Mouse (Mus musculus): Measurements from ENCODE around the gene Yeats2. TPM values are rescaled to one million over a fixed set of nuclear protein-coding genes. Genes with fewer than 3 reads are reported as not detected.
"Not testable (repeated sequence)": the region's sequence is repeated elsewhere in the genome, so short reads cannot be mapped to it uniquely, and the experiment has no call there.

Yeats2 gene
- total and polyA plus RNA-seq, 3 experiments, result 7.2 to 8.7 (median 7.7) TPM

DNA sequence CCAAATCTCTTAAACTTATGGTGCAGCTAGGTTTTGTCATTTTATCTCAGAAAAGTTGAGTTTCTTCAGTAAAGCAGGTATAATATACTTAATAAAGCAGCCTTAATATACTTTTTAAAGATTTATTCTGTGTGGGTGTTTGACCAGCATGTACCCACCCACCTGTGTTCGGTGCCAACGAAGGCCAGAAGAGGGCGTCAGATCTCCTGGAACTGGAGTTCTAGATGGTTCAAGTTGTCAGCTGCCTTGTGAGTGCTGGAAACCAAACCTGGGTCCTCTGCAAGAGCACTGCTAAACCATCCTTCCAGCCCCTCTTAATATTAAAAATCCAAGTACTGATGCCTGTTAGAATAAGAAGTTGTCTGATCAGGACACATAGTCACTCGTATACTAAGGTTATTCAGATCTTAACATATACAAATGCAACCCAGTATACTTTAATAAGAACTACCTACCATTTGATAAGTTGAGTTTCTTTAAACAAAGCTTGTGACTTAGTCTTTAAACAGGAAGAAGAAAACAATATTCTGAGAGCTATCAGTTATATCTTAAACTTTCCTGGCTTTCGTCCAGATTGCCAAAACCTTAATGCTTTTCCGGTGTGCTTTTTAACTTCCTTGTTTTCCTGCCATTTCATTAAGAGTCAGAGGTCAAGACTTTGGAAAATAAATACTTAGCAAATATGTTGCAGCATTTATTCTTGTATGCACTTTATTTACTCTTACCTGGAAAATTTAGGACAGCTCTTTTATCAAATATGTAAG, 41.8 kb upstream of the Yeats2 start:
- WGBS, result 50% methylated on average over 6 of the region's 6 CpGs
- Histone ChIP-seq H3K9ac (ENCODE audit: low read depth, low read length) (no peak overlapping the region), H3K79me2 (replicated peaks; ENCODE audit: control insufficient read depth, insufficient read depth, low read length) (peaks cover 5% of the 10 kb centered on the region), H3K27ac (peak overlapping the region; percentile 100), H3K4me3 (peak overlapping the region; percentile 100), H3K36me3 (ENCODE audit: control insufficient read depth, insufficient read depth, low read length) (peaks cover 33% of the 10 kb centered on the region), H3K27me3 (ENCODE audit: control insufficient read depth, insufficient read depth, low read length) (no peaks in the 10 kb centered on the region), H3K4me1 (ENCODE audit: control insufficient read depth, insufficient read depth, low read length) (peaks cover 9% of the 10 kb centered on the region)
- intact Hi-C loops (cut with DNase I), result loop anchor here (5.0 to 10.0 kb wide), 5 partner anchors 67 to 374 kb away; partner anchors contain the start of genes Klhl6 and Parl
- TF ChIP-seq EP300 (IDR thresholded peaks at IDR 0.05; ENCODE audit: insufficient read depth, low read depth, low read length) (no peak), POLR2A (IDR thresholded peaks at IDR 0.05; ENCODE audit: insufficient read depth, low read depth, low read length) (no peak), CTCF (IDR thresholded peaks at IDR 0.05) (peak; percentile 42)
- DNase-seq, result peak in 1 of 2 experiments; percentile 38

DNA sequence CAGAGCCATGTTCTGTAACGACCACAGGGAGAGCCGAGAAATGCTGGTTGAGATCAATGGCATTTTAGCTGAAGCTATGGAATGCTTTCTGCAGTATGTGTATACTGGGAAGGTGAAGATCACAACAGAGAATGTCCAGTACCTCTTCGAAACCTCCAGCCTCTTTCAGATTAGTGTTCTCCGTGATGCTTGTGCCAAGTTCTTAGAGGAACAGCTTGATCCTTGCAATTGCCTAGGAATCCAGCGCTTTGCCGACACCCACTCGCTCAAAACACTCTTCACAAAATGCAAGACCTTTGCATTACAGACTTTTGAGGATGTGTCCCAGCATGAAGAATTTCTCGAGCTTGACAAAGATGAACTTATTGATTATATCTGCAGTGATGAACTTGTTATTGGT, 33.9 kb upstream of the Yeats2 start:
- intact Hi-C loops (cut with DNase I), result no loop called here
- H3K79me2 ChIP-seq (replicated peaks; ENCODE audit: control insufficient read depth, insufficient read depth, low read length), result peaks cover 10% of the 10 kb centered on the region
- WGBS, result 65% methylated on average over 8 of the region's 8 CpGs
- TF ChIP-seq CTCF (IDR thresholded peaks at IDR 0.05) (no peak), POLR2A (IDR thresholded peaks at IDR 0.05; ENCODE audit: insufficient read depth, low read depth, low read length) (no peak), EP300 (IDR thresholded peaks at IDR 0.05; ENCODE audit: insufficient read depth, low read depth, low read length) (no peak)
- H3K4me3 ChIP-seq, result no peak overlapping the region
- H3K27me3 ChIP-seq (ENCODE audit: control insufficient read depth, insufficient read depth, low read length), result no peaks in the 10 kb centered on the region
- H3K4me1 ChIP-seq (ENCODE audit: control insufficient read depth, insufficient read depth, low read length), result peaks cover 10% of the 10 kb centered on the region
- peaks cover 69% of the 10 kb centered on the region for H3K36me3 ChIP-seq (ENCODE audit: control insufficient read depth, insufficient read depth, low read length)
- no peak overlapping the region for H3K27ac ChIP-seq
- no peak for DNase-seq
- H3K9ac ChIP-seq (ENCODE audit: low read depth, low read length), result no peak overlapping the region

DNA sequence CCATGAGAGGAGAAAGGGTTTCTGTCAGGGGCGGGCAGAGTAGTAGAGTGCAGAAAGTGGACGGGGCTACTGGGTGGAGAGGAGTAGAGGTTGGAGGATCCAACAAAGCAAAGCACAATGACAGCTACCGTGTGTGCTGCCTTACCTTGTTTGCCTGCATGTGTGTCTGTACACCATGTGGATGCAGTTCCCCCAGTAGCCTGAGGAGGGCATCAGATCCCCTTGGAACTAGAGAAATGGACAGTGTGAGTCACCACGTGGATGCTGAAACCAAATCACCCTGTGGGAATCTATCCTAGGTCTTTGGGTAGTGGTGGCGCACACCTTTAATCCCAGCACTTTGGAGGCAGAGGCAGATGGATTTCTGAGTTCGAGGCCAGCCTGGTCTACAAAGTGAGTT, 31.9 kb upstream of the Yeats2 start:
- Histone ChIP-seq H3K4me1 (ENCODE audit: control insufficient read depth, insufficient read depth, low read length) (peaks cover 13% of the 10 kb centered on the region), H3K27ac (no peak overlapping the region), H3K9ac (ENCODE audit: low read depth, low read length) (no peak overlapping the region), H3K27me3 (ENCODE audit: control insufficient read depth, insufficient read depth, low read length) (no peaks in the 10 kb centered on the region), H3K36me3 (ENCODE audit: control insufficient read depth, insufficient read depth, low read length) (peaks cover 70% of the 10 kb centered on the region), H3K4me3 (no peak overlapping the region), H3K79me2 (replicated peaks; ENCODE audit: control insufficient read depth, insufficient read depth, low read length) (peaks cover 11% of the 10 kb centered on the region)
- intact Hi-C loops (cut with DNase I), result no loop called here
- peak; percentile 36 for TF ChIP-seq CTCF (IDR thresholded peaks at IDR 0.05)
- no peak for TF ChIP-seq POLR2A (IDR thresholded peaks at IDR 0.05; ENCODE audit: insufficient read depth, low read depth, low read length)
- 94% methylated on average over 6 of the region's 6 CpGs for WGBS
- no peak for DNase-seq

DNA sequence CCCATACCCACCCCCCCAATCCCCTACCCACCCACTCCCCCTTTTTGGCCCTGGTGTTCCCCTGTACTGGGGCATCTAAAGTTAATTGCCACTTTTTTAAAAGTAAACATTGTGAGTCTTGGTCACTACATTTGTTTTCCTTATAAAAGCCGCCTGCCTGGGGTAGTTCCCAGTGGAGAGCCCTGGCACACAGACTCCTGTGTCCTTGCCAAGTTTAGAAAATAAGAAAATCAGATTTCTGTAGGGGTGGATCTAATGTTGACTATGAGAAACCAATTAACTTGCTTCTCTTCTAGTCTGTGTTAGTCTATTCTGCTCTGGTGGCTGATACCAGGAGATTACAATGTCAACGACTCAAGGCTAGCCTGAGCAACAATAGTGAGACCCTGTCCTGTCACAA, 28.2 kb upstream of the Yeats2 start:
- TF ChIP-seq EP300 (IDR thresholded peaks at IDR 0.05; ENCODE audit: insufficient read depth, low read depth, low read length) (no peak), POLR2A (IDR thresholded peaks at IDR 0.05; ENCODE audit: insufficient read depth, low read depth, low read length) (no peak), CTCF (IDR thresholded peaks at IDR 0.05) (no peak)
- WGBS, result 26% methylated on average over 2 of the region's 2 CpGs
- DNase-seq, result no peak
- Histone ChIP-seq H3K27ac (no peak overlapping the region), H3K4me3 (no peak overlapping the region), H3K9ac (ENCODE audit: low read depth, low read length) (no peak overlapping the region), H3K4me1 (ENCODE audit: control insufficient read depth, insufficient read depth, low read length) (peaks cover 10% of the 10 kb centered on the region), H3K79me2 (replicated peaks; ENCODE audit: control insufficient read depth, insufficient read depth, low read length) (peaks cover 5% of the 10 kb centered on the region; the same call in 1 of the 2 replicates), H3K36me3 (ENCODE audit: control insufficient read depth, insufficient read depth, low read length) (peaks cover 79% of the 10 kb centered on the region), H3K27me3 (ENCODE audit: control insufficient read depth, insufficient read depth, low read length) (no peaks in the 10 kb centered on the region)
- intact Hi-C loops (cut with DNase I), result loop anchor here (10.0 kb wide), 1 partner anchor 312 kb away; the partner anchor contains the start of gene Abcc5

DNA sequence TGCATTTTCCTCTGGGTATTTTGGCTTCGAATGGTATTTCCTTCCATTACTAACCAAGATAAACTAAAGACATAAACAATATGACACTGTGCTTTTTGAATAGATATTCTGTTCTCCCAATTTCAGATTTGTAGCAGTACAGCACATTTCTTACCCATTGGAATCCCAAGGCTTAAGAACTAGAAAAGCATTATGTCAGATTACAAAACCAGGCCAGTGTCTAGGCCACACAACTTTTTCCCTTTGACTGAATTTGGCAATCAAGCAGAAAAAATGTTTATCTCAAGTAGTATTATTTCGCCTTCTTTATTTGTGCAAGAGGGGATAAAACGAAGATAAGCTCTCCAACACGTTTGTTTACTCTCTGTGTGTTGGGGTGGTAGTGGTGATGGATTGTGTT, 24.8 kb upstream of the Yeats2 start:
- intact Hi-C loops (cut with DNase I), result loop anchor here (10.0 kb wide), 1 partner anchor 309 kb away; the partner anchor contains the start of gene Abcc5
- H3K4me3 ChIP-seq, result no peak overlapping the region
- H3K27ac ChIP-seq, result peak overlapping the region; percentile 4; the same call in 1 of the 2 replicates
- no peak overlapping the region for H3K9ac ChIP-seq (ENCODE audit: low read depth, low read length)
- TF ChIP-seq CTCF (IDR thresholded peaks at IDR 0.05) (no peak), EP300 (IDR thresholded peaks at IDR 0.05; ENCODE audit: insufficient read depth, low read depth, low read length) (no peak), POLR2A (IDR thresholded peaks at IDR 0.05; ENCODE audit: insufficient read depth, low read depth, low read length) (no peak)
- peaks cover 7% of the 10 kb centered on the region for H3K4me1 ChIP-seq (ENCODE audit: control insufficient read depth, insufficient read depth, low read length)
- peaks cover 5% of the 10 kb centered on the region; the same call in 1 of the 2 replicates for H3K79me2 ChIP-seq (replicated peaks; ENCODE audit: control insufficient read depth, insufficient read depth, low read length)
- 49% methylated on average over 4 of the region's 4 CpGs for WGBS
- DNase-seq, result no peak
- no peaks in the 10 kb centered on the region for H3K27me3 ChIP-seq (ENCODE audit: control insufficient read depth, insufficient read depth, low read length)
- H3K36me3 ChIP-seq (ENCODE audit: control insufficient read depth, insufficient read depth, low read length), result peaks cover 66% of the 10 kb centered on the region

DNA sequence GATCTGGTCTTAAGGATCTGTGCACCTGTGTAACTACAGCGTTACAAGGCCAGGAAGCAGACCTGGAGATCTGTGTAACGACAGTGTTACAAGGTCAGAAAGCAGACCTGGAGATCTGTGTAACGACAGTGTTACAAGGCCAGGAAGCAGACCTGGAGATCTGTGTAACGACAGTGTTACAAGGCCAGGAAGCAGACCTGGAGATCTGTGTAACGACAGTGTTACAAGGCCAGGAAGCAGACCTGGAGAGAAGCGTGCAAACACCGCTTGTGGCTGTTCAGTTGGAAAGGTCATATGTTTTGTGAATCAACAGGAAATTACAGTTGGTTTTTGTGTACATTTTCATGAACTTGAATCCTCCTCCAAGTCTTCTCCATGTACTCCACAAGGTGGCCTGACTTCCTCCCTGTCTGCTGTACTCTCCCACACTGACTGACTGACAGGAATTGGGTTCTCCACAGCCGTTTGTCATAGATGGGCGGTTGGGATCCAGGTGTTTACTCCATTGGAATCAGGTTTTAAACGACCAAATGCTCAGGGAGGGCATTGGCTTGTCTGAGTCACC, 14.5 kb upstream of the Yeats2 start:
- intact Hi-C loops (cut with DNase I); H3K27ac ChIP-seq; H3K79me2 ChIP-seq (replicated peaks; ENCODE audit: control insufficient read depth, insufficient read depth, low read length); H3K4me1 ChIP-seq (ENCODE audit: control insufficient read depth, insufficient read depth, low read length); DNase-seq; H3K9ac ChIP-seq (ENCODE audit: low read depth, low read length); H3K27me3 ChIP-seq (ENCODE audit: control insufficient read depth, insufficient read depth, low read length); H3K4me3 ChIP-seq: not testable (repeated sequence)
- peaks cover 12% of the 10 kb centered on the region for H3K36me3 ChIP-seq (ENCODE audit: control insufficient read depth, insufficient read depth, low read length)
- 50% methylated on average over 10 of the region's 10 CpGs for WGBS

All from heart, adult 2 months (tissue).